Mouse (Mus musculus): ENCODE data around the gene Gal3st1.
"Not testable (repeated sequence)": the region's sequence is repeated elsewhere in the genome, so short reads cannot be mapped to it uniquely, and the experiment has no call there.

Gene Gal3st1

DNA sequence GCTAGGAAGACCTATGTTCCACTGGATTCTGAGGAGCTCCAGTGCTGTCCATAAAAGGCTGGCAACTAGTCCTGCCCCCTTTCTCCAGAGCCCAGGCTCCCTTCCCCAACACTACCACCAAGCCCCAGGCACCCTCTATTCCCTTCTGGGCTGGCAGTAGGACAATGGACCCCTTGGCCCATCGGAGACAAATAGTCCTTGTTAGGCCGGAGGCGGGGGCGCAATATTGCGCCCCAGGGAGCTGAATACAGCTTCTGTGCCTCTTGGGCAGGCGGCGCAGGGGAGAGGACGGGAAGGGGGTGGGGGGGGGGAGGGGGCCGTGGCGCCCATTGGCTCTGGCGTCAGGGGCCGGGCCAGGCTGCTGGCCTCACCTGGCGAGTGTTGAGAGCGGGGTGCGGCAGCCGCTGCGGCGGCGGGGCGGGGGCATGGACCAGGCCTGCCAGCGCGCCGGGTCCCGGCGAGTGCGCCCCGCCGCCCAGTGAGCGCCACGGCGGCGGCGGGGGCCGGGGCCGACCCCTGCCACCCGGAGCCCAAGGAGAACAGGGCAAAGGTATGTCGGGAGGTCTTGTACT, at the start of gene Gal3st1:
Gene Gal3st1 (plus strand): TSS at position 346 of the 572 bp plus-strand sequence.
- DNase-seq (ENCODE audit: low spot score): no peak

DNA sequence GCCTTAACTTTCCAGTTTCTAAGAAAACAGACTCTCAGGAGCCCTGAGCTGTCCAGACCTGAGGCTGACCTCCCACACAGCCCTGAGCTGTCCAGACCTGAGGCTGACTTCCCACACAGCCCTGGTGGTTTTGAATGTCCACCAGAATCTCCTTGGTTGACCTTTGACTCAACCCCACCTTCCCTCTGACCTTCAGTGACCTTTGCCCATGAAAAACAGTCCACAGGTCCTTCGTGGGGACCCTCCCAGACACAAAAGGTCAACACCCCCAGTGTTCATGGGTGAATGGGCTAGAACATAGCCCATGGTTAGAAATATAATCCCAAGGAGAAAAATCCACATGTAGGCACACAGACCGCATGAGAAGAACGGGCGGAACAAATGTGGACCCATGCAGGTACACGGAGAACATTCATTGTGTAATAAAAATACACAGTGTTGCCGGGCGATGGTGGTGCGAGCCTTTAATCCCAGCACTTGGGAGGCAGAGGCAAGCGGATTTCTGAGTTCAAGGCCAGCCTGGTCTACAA, 49.6 kb upstream of the Gal3st1 start:
- DNase-seq (ENCODE audit: low spot score): no peak

DNA sequence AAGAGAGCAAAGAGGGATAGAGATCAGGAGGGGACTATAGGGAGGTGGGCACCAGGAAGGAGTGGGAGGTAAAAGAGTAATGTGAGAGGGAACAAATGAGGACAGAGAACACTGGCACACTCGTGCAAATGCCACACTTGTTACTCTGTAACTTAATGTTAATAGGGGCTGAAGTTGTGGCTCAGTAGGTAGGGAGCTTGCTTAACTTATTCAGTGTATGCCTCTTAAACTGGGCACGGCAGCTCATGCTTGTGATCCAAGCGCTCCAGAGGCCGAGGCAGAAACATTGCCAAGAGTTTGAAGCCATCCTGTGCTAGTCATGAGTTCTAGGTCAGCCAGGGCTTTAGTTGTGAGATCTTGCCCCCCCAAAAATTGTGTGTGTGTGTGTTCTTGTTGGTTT, 48.3 kb upstream of the Gal3st1 start:
- no peak for DNase-seq (ENCODE audit: low spot score)

DNA sequence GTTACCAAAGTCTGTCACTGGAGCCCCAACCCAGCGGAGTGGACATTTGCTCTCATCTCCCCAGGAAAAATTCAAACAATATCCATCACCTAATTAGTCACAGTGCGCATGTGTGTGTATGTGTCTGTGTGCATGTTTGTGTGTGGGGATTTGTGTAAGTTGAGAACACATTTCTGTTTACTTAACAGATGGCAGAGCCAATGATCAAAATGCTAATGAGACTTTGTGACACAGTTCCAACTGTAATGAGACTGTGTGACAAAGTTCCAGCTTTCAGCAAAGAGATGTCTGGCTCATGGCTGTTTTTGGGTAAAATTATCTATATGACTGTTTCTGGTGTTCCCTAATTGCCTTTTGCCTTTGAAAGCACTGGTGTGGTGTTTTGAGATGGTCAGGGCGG, 47.1 kb upstream of the Gal3st1 start:
- DNase-seq (ENCODE audit: low spot score): no peak

DNA sequence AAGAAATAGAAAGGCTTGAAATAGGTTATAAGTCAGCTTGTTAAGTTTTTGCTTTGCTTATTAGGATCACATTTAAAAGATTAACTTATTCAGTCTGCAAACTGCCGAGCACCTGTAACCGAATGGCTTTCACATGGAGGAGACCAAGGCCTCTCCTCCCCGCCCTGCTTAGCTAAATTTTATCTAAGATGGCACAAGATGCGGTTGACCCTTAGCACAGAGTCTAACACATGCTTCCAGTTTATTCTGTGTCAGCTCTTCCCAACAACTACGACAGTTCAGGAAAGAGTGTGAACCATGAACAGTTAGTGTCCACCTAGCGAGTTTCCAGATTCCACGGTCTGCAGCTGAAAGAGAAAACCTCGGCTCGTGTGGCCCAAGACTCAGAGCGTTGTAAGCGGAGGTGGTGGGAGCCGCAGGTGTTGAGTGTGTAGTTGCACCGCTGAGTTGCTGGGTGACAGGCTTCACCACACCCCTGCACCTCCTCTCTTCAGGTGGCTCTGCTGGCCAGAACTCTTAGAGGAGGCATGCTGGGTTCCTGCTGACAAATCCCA, 46.0 kb upstream of the Gal3st1 start:
- no peak for DNase-seq (ENCODE audit: low spot score)

DNA sequence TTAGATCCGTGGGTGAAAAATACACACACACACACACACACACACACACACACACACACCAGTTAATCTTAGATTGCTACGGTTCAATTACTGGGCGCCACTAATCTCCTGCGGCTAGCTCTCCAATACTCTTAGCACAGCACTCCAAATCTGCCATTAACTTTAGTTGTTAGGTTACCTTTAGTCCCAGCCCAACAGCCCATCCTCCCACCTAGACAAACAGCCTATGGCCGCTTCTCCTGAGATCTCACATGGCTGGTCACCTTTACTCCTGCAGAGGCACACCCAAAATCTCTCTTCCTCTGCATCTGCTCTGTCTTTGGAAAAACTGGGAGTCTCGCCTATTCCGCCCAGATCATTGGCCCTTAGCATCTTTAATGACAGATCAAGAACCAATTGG, 42.1 kb upstream of the Gal3st1 start:
- no peak for DNase-seq (ENCODE audit: low spot score)

DNA sequence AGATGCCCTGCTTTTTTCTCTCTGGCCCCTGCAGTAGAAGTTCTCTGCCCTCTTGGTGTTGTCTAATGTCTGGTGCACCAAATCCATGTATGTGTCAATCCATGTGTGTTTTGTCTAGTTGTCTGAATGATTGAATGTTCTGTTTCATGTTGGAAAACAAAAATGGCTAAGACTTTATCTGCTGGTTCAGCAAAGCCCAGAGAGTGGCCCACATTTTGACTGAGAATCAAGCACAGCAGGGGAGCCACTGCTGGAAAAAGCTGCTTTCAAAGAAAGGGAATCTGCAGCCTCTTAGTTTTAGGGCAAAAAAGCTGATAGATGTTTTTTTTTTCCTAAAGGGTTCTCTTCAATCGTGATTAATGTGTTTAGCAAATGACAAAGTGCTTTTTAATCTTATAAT, 37.0 kb upstream of the Gal3st1 start:
- DNase-seq (ENCODE audit: low spot score): no peak

DNA sequence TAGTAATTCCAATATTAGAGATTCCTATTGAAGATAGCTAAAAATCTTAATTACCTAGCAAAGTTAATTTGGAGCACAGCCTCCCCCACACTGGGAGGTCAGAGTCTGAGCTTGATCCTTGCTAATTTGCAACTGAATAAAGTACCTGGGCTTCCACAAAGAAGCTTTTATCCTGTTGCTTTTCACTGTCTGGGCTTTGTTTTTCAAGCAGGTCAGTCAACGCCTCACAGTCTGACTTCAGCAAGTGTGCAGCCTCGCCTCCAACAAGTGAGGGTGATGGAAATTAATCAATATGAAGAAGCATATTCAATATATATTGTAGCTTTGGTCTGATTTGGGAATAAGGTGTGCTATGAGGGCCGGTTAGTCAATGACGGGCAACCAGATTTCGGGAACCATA, 28.6 kb upstream of the Gal3st1 start:
- not testable (repeated sequence) for DNase-seq (ENCODE audit: low spot score)

DNA sequence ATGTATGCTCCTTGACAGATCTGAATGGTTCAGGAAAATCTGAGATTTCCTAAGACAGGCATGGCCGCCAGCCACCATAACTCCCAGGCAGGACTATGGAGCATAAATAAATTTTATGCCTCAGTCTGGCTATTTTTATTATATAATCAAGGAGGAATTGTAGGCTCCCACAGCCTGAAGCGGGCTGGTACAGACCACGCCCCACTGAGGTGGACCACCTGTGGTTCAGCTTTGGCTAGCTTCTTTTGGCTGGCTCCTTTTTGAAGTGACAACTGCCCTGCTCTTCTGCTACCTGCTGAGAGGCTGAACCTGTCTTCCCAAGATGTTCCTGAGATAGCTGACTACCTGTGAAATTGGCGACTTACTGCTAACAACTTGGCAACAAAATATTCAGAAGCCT, 28.1 kb upstream of the Gal3st1 start:
- not testable (repeated sequence) for DNase-seq (ENCODE audit: low spot score)

DNA sequence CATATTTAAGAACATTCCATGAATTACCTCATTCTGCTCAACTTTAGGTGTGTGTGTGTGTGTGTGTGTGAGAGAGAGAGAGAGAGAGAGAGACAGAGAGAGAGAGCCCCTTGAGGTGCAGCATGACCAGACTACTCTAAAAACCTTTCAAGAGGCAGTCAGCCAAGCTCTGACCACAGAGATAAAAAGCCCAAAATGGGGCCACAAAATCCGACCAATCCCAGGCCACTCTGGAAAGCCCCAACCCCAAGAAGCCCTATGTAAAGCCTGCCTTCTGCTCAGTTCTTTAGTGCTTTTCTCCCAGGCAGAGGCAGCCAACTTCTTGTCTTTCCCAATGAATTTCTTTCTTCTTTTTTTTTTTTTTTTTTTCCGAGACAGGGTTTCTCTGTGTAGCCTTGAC, 22.5 kb upstream of the Gal3st1 start:
- DNase-seq (ENCODE audit: low spot score): no peak

DNA sequence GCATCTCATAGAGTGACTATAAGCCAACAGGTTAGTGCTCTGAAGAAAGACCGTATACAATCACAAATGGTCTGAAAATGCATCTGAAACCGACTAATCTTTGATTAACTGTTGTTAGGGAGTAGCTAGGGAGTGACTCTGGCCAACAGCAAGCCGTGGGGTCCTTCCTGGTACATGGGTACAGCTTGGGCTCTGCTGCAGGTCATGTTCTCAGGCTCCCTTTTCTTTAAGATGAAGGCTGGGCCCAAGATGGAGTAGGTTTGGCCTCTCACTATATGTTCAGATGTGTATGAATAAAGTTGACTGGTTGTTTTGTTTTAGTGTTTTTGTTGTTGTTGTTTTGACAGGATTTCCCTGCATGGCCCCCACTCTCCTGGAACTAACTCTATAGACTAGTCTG, 21.7 kb upstream of the Gal3st1 start:
- no peak for DNase-seq (ENCODE audit: low spot score)

DNA sequence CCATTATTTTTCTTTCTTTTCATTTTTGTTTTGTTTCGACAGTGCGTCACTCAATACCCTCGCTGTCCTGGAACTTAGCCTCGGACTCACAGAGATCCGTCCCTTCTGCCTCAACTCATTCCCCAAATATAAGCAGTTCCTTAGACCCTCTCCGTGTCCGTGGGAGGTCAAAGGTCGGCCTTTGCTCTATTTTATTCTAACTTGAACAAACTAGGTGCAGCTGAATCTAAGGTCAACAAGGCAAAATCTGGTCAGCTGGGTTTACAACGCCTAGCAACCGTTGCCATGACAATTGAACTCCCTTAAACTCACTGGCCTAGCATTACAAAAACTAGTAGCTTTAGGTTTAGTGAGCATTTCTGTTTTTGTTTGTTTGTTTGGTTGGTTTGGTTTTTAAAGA, 20.3 kb upstream of the Gal3st1 start:
- DNase-seq (ENCODE audit: low spot score): no peak

DNA sequence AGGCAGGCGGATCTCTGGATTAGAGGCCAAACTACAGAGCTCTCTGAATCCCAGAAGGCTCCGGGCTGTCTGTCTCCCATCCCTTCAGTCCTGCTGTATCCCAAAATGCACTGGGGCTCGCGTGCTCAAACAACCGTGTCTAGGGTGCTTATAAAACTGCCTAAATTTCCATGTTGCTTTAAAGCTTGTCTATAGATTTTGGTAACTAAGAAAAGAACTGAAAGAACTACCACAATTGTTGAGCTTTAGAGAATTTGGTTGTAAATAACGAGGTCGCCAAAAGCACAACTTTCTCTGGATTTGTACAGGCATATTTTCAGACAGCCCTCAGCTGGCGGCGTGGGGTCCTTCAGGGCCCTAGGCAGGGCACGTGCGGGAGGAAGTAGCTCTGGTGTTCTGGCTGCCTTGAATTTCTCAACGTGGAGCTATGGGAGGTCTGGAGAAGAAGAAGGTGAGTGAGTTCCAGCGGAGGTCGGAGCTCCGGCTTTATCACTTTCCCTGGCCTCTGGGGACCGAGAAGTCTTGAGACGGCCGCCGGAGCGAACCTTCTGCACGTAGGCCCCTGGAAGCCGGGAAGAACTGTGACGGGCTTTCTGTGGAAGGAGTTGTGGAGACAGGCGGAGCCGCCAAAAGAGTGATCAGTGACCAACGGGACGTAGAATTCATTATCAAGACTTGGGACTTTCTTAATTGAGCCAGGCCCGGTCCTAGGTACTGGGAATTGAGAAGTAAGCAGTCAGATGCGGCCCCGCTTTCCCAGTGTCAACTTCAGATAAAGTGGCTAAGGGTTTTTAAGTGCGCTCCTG, 19.6 kb upstream of the Gal3st1 start, which contains the start of gene Pes1:
Gene Pes1 (plus strand): TSS at position 366 of the 806 bp plus-strand sequence.
- DNase-seq (ENCODE audit: low spot score): peak; percentile 76

DNA sequence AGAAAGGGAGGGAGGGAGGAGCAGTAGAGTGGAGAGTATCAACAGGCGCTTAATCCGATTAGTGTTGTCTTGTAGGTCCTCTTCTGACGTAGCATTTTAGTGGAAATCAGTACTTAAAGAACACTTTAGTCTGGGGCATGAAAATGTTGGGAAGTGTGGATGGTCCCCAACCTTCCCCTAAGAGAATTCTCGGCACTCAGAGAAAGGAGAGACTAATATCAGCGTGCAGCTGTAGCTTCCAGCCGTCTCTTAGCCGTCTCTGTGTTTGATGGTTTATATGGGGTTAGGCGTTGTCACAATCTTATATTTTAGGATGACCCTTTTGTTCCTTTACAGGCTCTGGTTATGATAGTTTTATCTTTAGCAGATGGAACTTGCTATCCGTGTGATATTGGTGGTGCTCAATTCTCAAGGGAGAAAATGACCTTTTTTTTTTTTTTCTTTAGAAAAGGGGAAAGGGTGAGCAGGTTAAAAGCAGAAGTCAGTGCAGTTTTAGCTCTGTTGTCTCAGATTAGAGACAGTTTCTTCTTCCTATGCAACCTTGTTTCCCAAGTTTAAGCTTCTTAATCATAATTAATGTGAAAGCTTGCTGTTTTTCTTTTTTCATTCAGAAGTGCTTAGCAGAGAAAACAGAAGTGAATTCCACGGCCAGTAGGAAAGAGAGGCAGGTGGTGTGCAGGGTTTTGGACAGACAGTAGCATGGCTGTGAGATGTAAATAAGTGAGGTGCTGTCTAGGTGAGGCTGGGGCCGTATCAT, 18.8 kb upstream of the Gal3st1 start:
- DNase-seq (ENCODE audit: low spot score): no peak

DNA sequence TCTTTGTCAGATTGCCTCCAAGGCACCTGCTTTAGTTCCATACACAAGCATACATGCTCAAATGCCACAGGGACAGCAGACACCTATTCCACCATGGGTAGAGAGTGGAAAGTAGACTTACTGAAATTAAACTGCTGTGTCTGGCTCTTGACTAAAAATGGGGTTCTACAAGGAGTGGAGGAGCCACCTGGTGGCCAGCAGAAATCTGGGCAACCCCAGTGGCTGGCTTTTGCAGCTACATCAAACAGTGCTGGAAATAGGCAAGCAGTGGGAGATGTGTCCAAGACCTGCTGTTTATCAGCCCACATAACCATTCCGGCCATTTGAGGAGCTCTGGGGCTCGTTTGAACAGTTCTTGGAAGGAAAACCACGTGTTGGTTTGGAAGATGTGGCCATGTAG, 13.6 kb upstream of the Gal3st1 start:
- DNase-seq (ENCODE audit: low spot score): no peak

DNA sequence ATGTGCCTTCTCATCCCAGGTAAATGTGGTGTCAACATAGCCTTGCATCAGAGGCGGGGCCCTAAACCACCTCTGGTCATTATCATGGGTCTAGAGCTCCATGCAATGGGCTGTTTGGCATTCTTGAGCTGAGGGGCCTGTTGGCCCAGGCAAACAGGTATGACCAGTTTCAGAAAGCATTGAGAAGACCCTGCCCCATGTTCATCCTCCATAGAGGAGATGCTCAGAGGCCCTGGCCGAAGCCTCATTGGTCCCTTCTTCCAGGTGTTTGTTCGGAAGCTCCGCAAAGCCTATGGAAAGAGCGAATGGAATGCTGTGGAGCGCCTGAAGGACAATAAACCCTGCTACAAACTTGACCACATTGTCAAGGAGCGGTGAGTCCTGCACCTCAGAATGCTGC, 13.1 kb upstream of the Gal3st1 start:
- DNase-seq (ENCODE audit: low spot score): no peak

DNA sequence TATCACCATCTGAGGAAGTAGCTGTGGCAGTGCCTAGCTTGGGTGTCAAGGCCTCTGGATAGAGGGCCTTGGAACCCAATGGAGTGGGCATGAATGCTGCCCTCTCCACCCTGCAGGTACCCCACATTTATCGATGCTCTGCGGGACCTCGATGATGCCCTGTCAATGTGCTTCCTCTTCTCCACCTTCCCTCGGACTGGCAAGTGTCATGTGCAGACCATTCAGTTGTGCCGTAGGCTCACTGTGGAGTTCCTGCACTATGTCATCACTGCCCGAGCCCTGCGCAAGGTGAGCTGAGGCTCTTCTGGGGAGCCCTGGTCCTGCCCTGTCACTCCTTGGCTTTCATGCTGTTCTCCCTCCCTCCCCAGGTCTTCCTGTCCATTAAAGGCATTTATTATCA, 10.4 kb upstream of the Gal3st1 start:
- DNase-seq (ENCODE audit: low spot score): no peak

DNA sequence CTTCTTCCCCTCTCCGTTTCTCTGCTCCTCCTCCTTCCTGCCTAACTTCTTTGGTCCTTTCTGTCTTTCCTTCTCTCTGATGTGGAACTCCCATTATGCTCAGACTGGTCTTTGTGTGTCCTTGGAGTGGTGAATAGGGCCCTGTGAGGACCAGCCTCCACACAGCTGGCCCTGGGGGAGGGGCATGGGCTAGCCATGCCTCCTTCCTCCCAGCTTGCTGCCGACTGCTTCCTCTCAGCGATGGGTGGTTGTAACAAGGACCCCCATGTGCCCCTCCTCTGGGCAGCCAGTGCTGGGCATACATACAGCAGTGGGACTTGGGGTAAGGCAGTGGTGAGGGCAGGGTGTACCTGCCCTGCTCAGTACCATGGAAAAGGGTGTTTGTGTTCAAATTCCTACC, 9.1 kb upstream of the Gal3st1 start:
- DNase-seq (ENCODE audit: low spot score): no peak

DNA sequence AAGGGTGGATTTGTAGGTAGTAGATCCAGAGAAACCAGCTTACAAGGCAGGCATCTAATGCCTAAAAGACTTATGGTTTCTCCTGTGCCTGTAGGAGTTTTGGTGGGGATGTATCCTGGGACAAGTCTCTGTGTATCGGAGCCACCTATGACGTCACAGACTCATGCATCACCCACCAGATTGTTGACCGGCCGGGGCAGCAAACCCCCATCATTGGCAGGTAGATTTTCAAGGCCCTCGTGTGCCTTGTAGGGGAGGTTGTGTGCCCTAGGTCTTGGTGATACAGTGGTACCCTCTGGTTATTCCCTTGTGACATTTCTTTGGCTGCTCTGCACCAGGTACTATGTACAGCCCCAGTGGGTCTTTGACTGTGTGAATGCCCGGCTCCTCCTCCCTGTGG, 6.8 kb upstream of the Gal3st1 start, which contains the start of gene 4930556J24Rik:
Gene 4930556J24Rik (minus strand): TSS at position 101 of the 400 bp plus-strand sequence.
- no peak for DNase-seq (ENCODE audit: low spot score)

DNA sequence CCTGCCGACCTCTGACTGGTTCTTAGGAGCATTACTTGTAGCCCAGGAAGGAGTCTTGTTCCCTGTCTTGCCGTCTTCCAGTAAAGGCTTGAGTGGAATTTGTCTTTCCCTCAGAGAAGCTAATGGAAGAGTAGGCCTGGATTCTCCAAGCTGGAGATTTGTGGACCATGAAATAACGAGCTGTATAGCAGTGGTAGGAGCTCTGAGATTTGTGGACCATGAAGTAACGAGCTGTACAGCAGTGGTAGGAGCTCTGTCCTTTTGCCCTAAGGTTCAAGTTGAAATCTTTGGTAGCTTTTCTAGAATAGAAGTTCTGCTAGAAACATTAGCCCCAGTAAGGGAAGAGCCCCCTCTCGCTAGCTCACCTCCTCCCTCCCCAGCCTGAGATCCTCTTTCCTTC, 5.0 kb upstream of the Gal3st1 start:
- no peak for DNase-seq (ENCODE audit: low spot score)

DNA sequence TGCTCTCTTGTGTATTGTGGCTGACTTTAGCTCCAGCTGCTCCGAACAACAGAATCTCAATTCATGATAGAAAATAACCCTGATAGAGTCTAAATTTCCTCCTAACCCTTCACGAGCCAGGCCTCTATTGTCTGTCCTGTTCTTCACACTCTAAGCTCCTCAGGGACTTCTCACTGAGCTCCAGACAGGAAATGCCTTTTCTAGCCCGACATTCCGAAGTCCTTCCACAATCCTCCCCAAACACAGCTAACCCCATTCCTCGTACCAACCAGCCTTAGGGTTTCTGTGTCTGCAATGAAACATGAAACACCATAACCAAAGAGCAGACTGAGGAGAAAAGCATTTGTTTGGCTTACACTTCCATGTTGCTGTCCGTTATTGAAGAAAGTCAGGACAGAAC, 1.9 kb upstream of the Gal3st1 start:
- DNase-seq (ENCODE audit: low spot score): no peak

Measured in spleen, adult 12 weeks (tissue).